Mouse (Mus musculus): Measurements from ENCODE around the gene Fam20c. TPM values are rescaled to one million over a fixed set of nuclear protein-coding genes. Genes with fewer than 3 reads are reported as not detected.

Gene Fam20c
- total RNA-seq, 1 experiment: 8.0 TPM

- TF ChIP-seq ZC3H11A (IDR thresholded peaks at IDR 0.05; ENCODE audit: borderline replicate concordance, low read depth, low read length) (no peak), MAFK (IDR thresholded peaks at IDR 0.05; ENCODE audit: insufficient read depth, low read depth, low read length) (no peak)
- no peak overlapping the region for H3K27ac ChIP-seq (ENCODE audit: insufficient read depth, low read depth, low read length, poor library complexity, severe bottlenecking)
- H3K9me3 ChIP-seq (ENCODE audit: control insufficient read depth, insufficient read depth, low read depth, low read length): no peaks in the 10 kb centered on the region
- H3K36me3 ChIP-seq (ENCODE audit: control insufficient read depth, insufficient read depth, low read length, poor library complexity, severe bottlenecking): no peaks in the 10 kb centered on the region
- in situ Hi-C loops (cut with MboI; ENCODE audit: low sequenced_read_pairs in 2 of 2, unreplicated experiment in 2 of 2): no loop called here
- H3K4me1 ChIP-seq (ENCODE audit: control insufficient read depth in 2 of 2, insufficient read depth in 2 of 2, low read length in 2 of 2, poor library complexity in 1 of 2): peaks cover 0 to 1% of the 10 kb centered on the region in 2 experiments; a peak in 1 of 4 replicates
- no peak overlapping the region for H3K9ac ChIP-seq (ENCODE audit: insufficient read depth, low read depth, low read length, poor library complexity, severe bottlenecking)
- H3K4me3 ChIP-seq (ENCODE audit: insufficient read depth in 1 of 2, low read depth in 1 of 2, low read length in 2 of 2, poor library complexity in 1 of 2, severe bottlenecking in 1 of 2): no peak overlapping the region
- no peak for DNase-seq (ENCODE audit: low read depth, low spot score)
These were observed 8.0 kb downstream of the Fam20c start for GRCm38 (mm10) chr5:138762361-138762760.

GRCm38 (mm10) chr5:138764601-138765000 is 10.3 kb downstream of the Fam20c start:
- no peak overlapping the region for H3K4me3 ChIP-seq (ENCODE audit: insufficient read depth in 1 of 2, low read depth in 1 of 2, low read length in 2 of 2, poor library complexity in 1 of 2, severe bottlenecking in 1 of 2)
- DNase-seq (ENCODE audit: low read depth, low spot score): no peak
- H3K36me3 ChIP-seq (ENCODE audit: control insufficient read depth, insufficient read depth, low read length, poor library complexity, severe bottlenecking): no peaks in the 10 kb centered on the region
- H3K4me1 ChIP-seq (ENCODE audit: control insufficient read depth in 2 of 2, insufficient read depth in 2 of 2, low read length in 2 of 2, poor library complexity in 1 of 2): peaks cover 0 to 1% of the 10 kb centered on the region in 2 experiments; a peak in 1 of 4 replicates
- H3K9me3 ChIP-seq (ENCODE audit: control insufficient read depth, insufficient read depth, low read depth, low read length): no peaks in the 10 kb centered on the region
- no peak overlapping the region for H3K9ac ChIP-seq (ENCODE audit: insufficient read depth, low read depth, low read length, poor library complexity, severe bottlenecking)
- TF ChIP-seq ZNF384 (IDR thresholded peaks at IDR 0.05; ENCODE audit: low read depth, low read length): no peak
- H3K27ac ChIP-seq (ENCODE audit: insufficient read depth, low read depth, low read length, poor library complexity, severe bottlenecking): no peak overlapping the region
- in situ Hi-C loops (cut with MboI; ENCODE audit: low sequenced_read_pairs in 2 of 2, unreplicated experiment in 2 of 2): no loop called here

- H3K36me3 ChIP-seq (ENCODE audit: control insufficient read depth, insufficient read depth, low read length, poor library complexity, severe bottlenecking): no peaks in the 10 kb centered on the region
- in situ Hi-C loops (cut with MboI; ENCODE audit: low sequenced_read_pairs in 2 of 2, unreplicated experiment in 2 of 2): no loop called here
- H3K9me3 ChIP-seq (ENCODE audit: control insufficient read depth, insufficient read depth, low read depth, low read length): no peaks in the 10 kb centered on the region
- no peak overlapping the region for H3K4me3 ChIP-seq (ENCODE audit: insufficient read depth in 1 of 2, low read depth in 1 of 2, low read length in 2 of 2, poor library complexity in 1 of 2, severe bottlenecking in 1 of 2)
- no peak overlapping the region for H3K27ac ChIP-seq (ENCODE audit: insufficient read depth, low read depth, low read length, poor library complexity, severe bottlenecking)
- TF ChIP-seq ZNF384 (IDR thresholded peaks at IDR 0.05; ENCODE audit: low read depth, low read length): no peak
- TF ChIP-seq CHD2 (IDR thresholded peaks at IDR 0.05; ENCODE audit: low read depth, low read length): no peak
- TF ChIP-seq ZC3H11A (IDR thresholded peaks at IDR 0.05; ENCODE audit: borderline replicate concordance, low read depth, low read length): no peak
- no peak for TF ChIP-seq HCFC1 (IDR thresholded peaks at IDR 0.05; ENCODE audit: borderline replicate concordance, insufficient read depth, low read length)
- no peak for TF ChIP-seq MAFK (IDR thresholded peaks at IDR 0.05; ENCODE audit: insufficient read depth, low read depth, low read length)
- H3K9ac ChIP-seq (ENCODE audit: insufficient read depth, low read depth, low read length, poor library complexity, severe bottlenecking): no peak overlapping the region
- no peak for DNase-seq (ENCODE audit: low read depth, low spot score)
- H3K4me1 ChIP-seq (ENCODE audit: control insufficient read depth in 2 of 2, insufficient read depth in 2 of 2, low read length in 2 of 2, poor library complexity in 1 of 2): no peaks in the 10 kb centered on the region
These were observed 13.3 kb downstream of the Fam20c start for GRCm38 (mm10) chr5:138767650-138768049.

- no peak for DNase-seq (ENCODE audit: low read depth, low spot score)
- no peaks in the 10 kb centered on the region for H3K4me1 ChIP-seq (ENCODE audit: control insufficient read depth in 2 of 2, insufficient read depth in 2 of 2, low read length in 2 of 2, poor library complexity in 1 of 2)
- in situ Hi-C loops (cut with MboI; ENCODE audit: low sequenced_read_pairs in 2 of 2, unreplicated experiment in 2 of 2): no loop called here
- no peak overlapping the region for H3K9ac ChIP-seq (ENCODE audit: insufficient read depth, low read depth, low read length, poor library complexity, severe bottlenecking)
- H3K27ac ChIP-seq (ENCODE audit: insufficient read depth, low read depth, low read length, poor library complexity, severe bottlenecking): no peak overlapping the region
- H3K36me3 ChIP-seq (ENCODE audit: control insufficient read depth, insufficient read depth, low read length, poor library complexity, severe bottlenecking): no peaks in the 10 kb centered on the region
- H3K4me3 ChIP-seq (ENCODE audit: insufficient read depth in 1 of 2, low read depth in 1 of 2, low read length in 2 of 2, poor library complexity in 1 of 2, severe bottlenecking in 1 of 2): no peak overlapping the region
- no peaks in the 10 kb centered on the region for H3K9me3 ChIP-seq (ENCODE audit: control insufficient read depth, insufficient read depth, low read depth, low read length)
- no peak for TF ChIP-seq CHD2 (IDR thresholded peaks at IDR 0.05; ENCODE audit: low read depth, low read length)
- TF ChIP-seq ZNF384 (IDR thresholded peaks at IDR 0.05; ENCODE audit: low read depth, low read length): no peak
- no peak for TF ChIP-seq HCFC1 (IDR thresholded peaks at IDR 0.05; ENCODE audit: borderline replicate concordance, insufficient read depth, low read length)
- no peak for TF ChIP-seq MAFK (IDR thresholded peaks at IDR 0.05; ENCODE audit: insufficient read depth, low read depth, low read length)
- TF ChIP-seq ZC3H11A (IDR thresholded peaks at IDR 0.05; ENCODE audit: borderline replicate concordance, low read depth, low read length): no peak
These were observed 14.4 kb downstream of the Fam20c start for GRCm38 (mm10) chr5:138768704-138769103.

GRCm38 (mm10) chr5:138769126-138769525 is 14.8 kb downstream of the Fam20c start:
- no peaks in the 10 kb centered on the region for H3K36me3 ChIP-seq (ENCODE audit: control insufficient read depth, insufficient read depth, low read length, poor library complexity, severe bottlenecking)
- H3K27ac ChIP-seq (ENCODE audit: insufficient read depth, low read depth, low read length, poor library complexity, severe bottlenecking): no peak overlapping the region
- H3K9me3 ChIP-seq (ENCODE audit: control insufficient read depth, insufficient read depth, low read depth, low read length): no peaks in the 10 kb centered on the region
- no peak for DNase-seq (ENCODE audit: low read depth, low spot score)
- in situ Hi-C loops (cut with MboI; ENCODE audit: low sequenced_read_pairs in 2 of 2, unreplicated experiment in 2 of 2): no loop called here
- no peak overlapping the region for H3K4me3 ChIP-seq (ENCODE audit: insufficient read depth in 1 of 2, low read depth in 1 of 2, low read length in 2 of 2, poor library complexity in 1 of 2, severe bottlenecking in 1 of 2)
- TF ChIP-seq HCFC1 (IDR thresholded peaks at IDR 0.05; ENCODE audit: borderline replicate concordance, insufficient read depth, low read length): no peak
- no peak for TF ChIP-seq ZNF384 (IDR thresholded peaks at IDR 0.05; ENCODE audit: low read depth, low read length)
- no peak for TF ChIP-seq CHD2 (IDR thresholded peaks at IDR 0.05; ENCODE audit: low read depth, low read length)
- no peaks in the 10 kb centered on the region for H3K4me1 ChIP-seq (ENCODE audit: control insufficient read depth in 2 of 2, insufficient read depth in 2 of 2, low read length in 2 of 2, poor library complexity in 1 of 2)
- no peak overlapping the region for H3K9ac ChIP-seq (ENCODE audit: insufficient read depth, low read depth, low read length, poor library complexity, severe bottlenecking)

Measured in ES-E14 (cell line).